Mouse (Mus musculus): ENCODE results near the gene Mob4. TPM values are rescaled to one million over a fixed set of nuclear protein-coding genes. Genes with fewer than 3 reads are reported as not detected.

Gene Mob4
- polyA plus RNA-seq, 1 experiment from 2014 or later, result 127 TPM

GRCm38 (mm10) chr1:55129716-55130115, 1.3 kb upstream of the Mob4 start:
- Histone ChIP-seq H3K27ac (ENCODE audit: low read length) (no peak overlapping the region), H3K36me3 (ENCODE audit: control insufficient read depth, insufficient read depth) (no peaks in the 10 kb centered on the region), H3K27me3 (ENCODE audit: control insufficient read depth, insufficient read depth, low read length) (no peaks in the 10 kb centered on the region), H3K9me3 (replicated peaks; ENCODE audit: control insufficient read depth, low read length) (no peaks in the 10 kb centered on the region), H3K4me1 (ENCODE audit: control insufficient read depth, insufficient read depth, low read length) (peaks cover 14% of the 10 kb centered on the region), H3K4me3 (ENCODE audit: low read length) (no peak overlapping the region), H3K4me2 (ENCODE audit: low read depth, low read length) (no peak overlapping the region), H3K9ac (ENCODE audit: low read length) (no peak overlapping the region)
- ATAC-seq (replicated peaks; ENCODE audit: extremely low read depth, insufficient read depth, low FRiP score), result no peak
- WGBS, result 91% methylated on average over 5 of the region's 5 CpGs

- no peak for ATAC-seq (replicated peaks; ENCODE audit: extremely low read depth, insufficient read depth, low FRiP score)
- Histone ChIP-seq H3K4me1 (ENCODE audit: control insufficient read depth, insufficient read depth, low read length) (peaks cover 14% of the 10 kb centered on the region), H3K27ac (ENCODE audit: low read length) (peak overlapping the region; percentile 98), H3K9me3 (replicated peaks; ENCODE audit: control insufficient read depth, low read length) (no peaks in the 10 kb centered on the region), H3K9ac (ENCODE audit: low read length) (peak overlapping the region; percentile 85), H3K4me2 (ENCODE audit: low read depth, low read length) (peak overlapping the region; percentile 80), H3K36me3 (ENCODE audit: control insufficient read depth, insufficient read depth) (no peaks in the 10 kb centered on the region), H3K4me3 (ENCODE audit: low read length) (peak overlapping the region; percentile 100), H3K27me3 (ENCODE audit: control insufficient read depth, insufficient read depth, low read length) (no peaks in the 10 kb centered on the region)
- 62% methylated on average over 10 of the region's 10 CpGs for WGBS
Observed at GRCm38 (mm10) chr1:55130190-55130916, 678 bp upstream of the Mob4 start.

GRCm38 (mm10) chr1:55131424-55132014, 488 bp downstream of the Mob4 start:
- peak overlapping the region; percentile 100 for H3K4me3 ChIP-seq (ENCODE audit: low read length)
- H3K4me2 ChIP-seq (ENCODE audit: low read depth, low read length), result peak overlapping the region; percentile 80
- H3K27ac ChIP-seq (ENCODE audit: low read length), result peak overlapping the region; percentile 98
- H3K4me1 ChIP-seq (ENCODE audit: control insufficient read depth, insufficient read depth, low read length), result peaks cover 14% of the 10 kb centered on the region
- no peaks in the 10 kb centered on the region for H3K36me3 ChIP-seq (ENCODE audit: control insufficient read depth, insufficient read depth)
- peak overlapping the region; percentile 100 for H3K9ac ChIP-seq (ENCODE audit: low read length)
- WGBS, result under 1% methylated on average over 47 of the region's 47 CpGs
- peak; percentile 78 for ATAC-seq (replicated peaks; ENCODE audit: extremely low read depth, insufficient read depth, low FRiP score)
- H3K27me3 ChIP-seq (ENCODE audit: control insufficient read depth, insufficient read depth, low read length), result no peaks in the 10 kb centered on the region
- no peaks in the 10 kb centered on the region for H3K9me3 ChIP-seq (replicated peaks; ENCODE audit: control insufficient read depth, low read length)

GRCm38 (mm10) chr1:55132308-55132707, 1.3 kb downstream of the Mob4 start:
- no peaks in the 10 kb centered on the region for H3K27me3 ChIP-seq (ENCODE audit: control insufficient read depth, insufficient read depth, low read length)
- H3K9me3 ChIP-seq (replicated peaks; ENCODE audit: control insufficient read depth, low read length), result no peaks in the 10 kb centered on the region
- peaks cover 14% of the 10 kb centered on the region for H3K4me1 ChIP-seq (ENCODE audit: control insufficient read depth, insufficient read depth, low read length)
- H3K4me3 ChIP-seq (ENCODE audit: low read length), result peak overlapping the region; percentile 100
- peak overlapping the region; percentile 80 for H3K4me2 ChIP-seq (ENCODE audit: low read depth, low read length)
- ATAC-seq (replicated peaks; ENCODE audit: extremely low read depth, insufficient read depth, low FRiP score), result no peak
- peak overlapping the region; percentile 100 for H3K9ac ChIP-seq (ENCODE audit: low read length)
- WGBS, result 42% methylated on average over 4 of the region's 4 CpGs
- peak overlapping the region; percentile 32 for H3K27ac ChIP-seq (ENCODE audit: low read length)
- H3K36me3 ChIP-seq (ENCODE audit: control insufficient read depth, insufficient read depth), result peaks cover under 1% of the 10 kb centered on the region; the same call in 1 of the 2 replicates

GRCm38 (mm10) chr1:55133173-55133572, 2.1 kb downstream of the Mob4 start:
- H3K4me3 ChIP-seq (ENCODE audit: low read length), result no peak overlapping the region
- no peak for ATAC-seq (replicated peaks; ENCODE audit: extremely low read depth, insufficient read depth, low FRiP score)
- no peaks in the 10 kb centered on the region for H3K9me3 ChIP-seq (replicated peaks; ENCODE audit: control insufficient read depth, low read length)
- no peak overlapping the region for H3K9ac ChIP-seq (ENCODE audit: low read length)
- WGBS, result 58% methylated on average over 2 of the region's 2 CpGs
- no peaks in the 10 kb centered on the region for H3K27me3 ChIP-seq (ENCODE audit: control insufficient read depth, insufficient read depth, low read length)
- H3K4me1 ChIP-seq (ENCODE audit: control insufficient read depth, insufficient read depth, low read length), result peaks cover 14% of the 10 kb centered on the region
- peaks cover 7% of the 10 kb centered on the region; the same call in 1 of the 2 replicates for H3K36me3 ChIP-seq (ENCODE audit: control insufficient read depth, insufficient read depth)
- no peak overlapping the region for H3K4me2 ChIP-seq (ENCODE audit: low read depth, low read length)
- no peak overlapping the region for H3K27ac ChIP-seq (ENCODE audit: low read length)

GRCm38 (mm10) chr1:55134301-55134700, 3.3 kb downstream of the Mob4 start:
- no peaks in the 10 kb centered on the region for H3K27me3 ChIP-seq (ENCODE audit: control insufficient read depth, insufficient read depth, low read length)
- no peak overlapping the region for H3K4me3 ChIP-seq (ENCODE audit: low read length)
- no peak for ATAC-seq (replicated peaks; ENCODE audit: extremely low read depth, insufficient read depth, low FRiP score)
- H3K36me3 ChIP-seq (ENCODE audit: control insufficient read depth, insufficient read depth), result peaks cover 9% of the 10 kb centered on the region; the same call in 1 of the 2 replicates
- no peak overlapping the region for H3K9ac ChIP-seq (ENCODE audit: low read length)
- no peak overlapping the region for H3K4me2 ChIP-seq (ENCODE audit: low read depth, low read length)
- H3K9me3 ChIP-seq (replicated peaks; ENCODE audit: control insufficient read depth, low read length), result no peaks in the 10 kb centered on the region
- H3K4me1 ChIP-seq (ENCODE audit: control insufficient read depth, insufficient read depth, low read length), result peaks cover 14% of the 10 kb centered on the region
- WGBS, result 90% methylated on average over 3 of the region's 3 CpGs
- H3K27ac ChIP-seq (ENCODE audit: low read length), result no peak overlapping the region

GRCm38 (mm10) chr1:55135846-55136245, 4.8 kb downstream of the Mob4 start:
- no peak overlapping the region for H3K9ac ChIP-seq (ENCODE audit: low read length)
- peaks cover 11% of the 10 kb centered on the region for H3K4me1 ChIP-seq (ENCODE audit: control insufficient read depth, insufficient read depth, low read length)
- no peak overlapping the region for H3K4me3 ChIP-seq (ENCODE audit: low read length)
- peaks cover 12% of the 10 kb centered on the region; the same call in 1 of the 2 replicates for H3K36me3 ChIP-seq (ENCODE audit: control insufficient read depth, insufficient read depth)
- no peak for ATAC-seq (replicated peaks; ENCODE audit: extremely low read depth, insufficient read depth, low FRiP score)
- no peaks in the 10 kb centered on the region for H3K9me3 ChIP-seq (replicated peaks; ENCODE audit: control insufficient read depth, low read length)
- WGBS, result 97% methylated on average over 1 of the region's 1 CpGs
- no peak overlapping the region for H3K27ac ChIP-seq (ENCODE audit: low read length)
- no peaks in the 10 kb centered on the region for H3K27me3 ChIP-seq (ENCODE audit: control insufficient read depth, insufficient read depth, low read length)
- H3K4me2 ChIP-seq (ENCODE audit: low read depth, low read length), result no peak overlapping the region

GRCm38 (mm10) chr1:55144338-55144737, 13.3 kb downstream of the Mob4 start:
- Histone ChIP-seq H3K27me3 (ENCODE audit: control insufficient read depth, insufficient read depth, low read length) (no peaks in the 10 kb centered on the region), H3K9me3 (replicated peaks; ENCODE audit: control insufficient read depth, low read length) (no peaks in the 10 kb centered on the region), H3K27ac (ENCODE audit: low read length) (no peak overlapping the region), H3K4me2 (ENCODE audit: low read depth, low read length) (no peak overlapping the region), H3K36me3 (ENCODE audit: control insufficient read depth, insufficient read depth) (peaks cover 21% of the 10 kb centered on the region), H3K9ac (ENCODE audit: low read length) (no peak overlapping the region), H3K4me3 (ENCODE audit: low read length) (no peak overlapping the region), H3K4me1 (ENCODE audit: control insufficient read depth, insufficient read depth, low read length) (no peaks in the 10 kb centered on the region)
- ATAC-seq (replicated peaks; ENCODE audit: extremely low read depth, insufficient read depth, low FRiP score), result no peak
- 97% methylated on average over 4 of the region's 4 CpGs for WGBS

- no peak overlapping the region for H3K4me2 ChIP-seq (ENCODE audit: low read depth, low read length)
- 85% methylated on average over 7 of the region's 7 CpGs for WGBS
- H3K27me3 ChIP-seq (ENCODE audit: control insufficient read depth, insufficient read depth, low read length), result no peaks in the 10 kb centered on the region
- no peaks in the 10 kb centered on the region for H3K4me1 ChIP-seq (ENCODE audit: control insufficient read depth, insufficient read depth, low read length)
- H3K36me3 ChIP-seq (ENCODE audit: control insufficient read depth, insufficient read depth), result peaks cover 26% of the 10 kb centered on the region
- no peak overlapping the region for H3K27ac ChIP-seq (ENCODE audit: low read length)
- no peak overlapping the region for H3K4me3 ChIP-seq (ENCODE audit: low read length)
- no peak for ATAC-seq (replicated peaks; ENCODE audit: extremely low read depth, insufficient read depth, low FRiP score)
- H3K9me3 ChIP-seq (replicated peaks; ENCODE audit: control insufficient read depth, low read length), result no peaks in the 10 kb centered on the region
- H3K9ac ChIP-seq (ENCODE audit: low read length), result no peak overlapping the region
Observed at GRCm38 (mm10) chr1:55145556-55145955, 14.5 kb downstream of the Mob4 start.
